Mouse (Mus musculus): ENCODE measurements at regions not wholly inside any gene's neighbourhood (a gene's known extent, or its start where the extent isn't known, plus 50 kb on each side); places are given as distances from the start of the nearest gene placed in this dataset.
"Not testable (repeated sequence)": the region's sequence is repeated elsewhere in the genome, so short reads cannot be mapped to it uniquely, and the experiment has no call there.

DNA sequence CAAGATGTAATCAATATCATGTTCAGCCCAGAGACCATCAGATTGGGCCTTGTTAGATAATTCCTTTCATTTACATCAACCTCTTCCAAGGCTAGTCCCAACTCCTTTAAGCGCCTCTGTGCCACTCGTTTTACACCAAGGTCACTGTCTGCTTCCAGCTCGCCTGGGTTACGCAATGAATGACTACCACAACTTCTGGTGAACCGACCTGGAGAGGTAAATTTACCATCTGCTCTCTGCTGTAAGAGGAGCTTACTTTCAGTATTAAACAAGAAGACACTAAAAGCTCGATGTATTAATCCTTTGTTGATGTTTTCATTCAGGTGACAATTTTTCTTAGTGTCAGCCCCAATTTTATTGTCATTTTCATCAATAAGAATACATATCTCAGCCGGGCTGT lies 51.7 kb upstream of the Fam174b start:
- WGBS, result 78% methylated on average over 7 of the region's 7 CpGs
- H3K27me3 ChIP-seq (replicated peaks; ENCODE audit: control insufficient read depth, insufficient read depth, low read length), result no peaks in the 10 kb centered on the region
- no peak overlapping the region for H3K4me3 ChIP-seq (ENCODE audit: low read depth, low read length)
- H3K36me3 ChIP-seq (ENCODE audit: control insufficient read depth, insufficient read depth, low read length), result no peaks in the 10 kb centered on the region
- H3K27ac ChIP-seq (ENCODE audit: low read depth), result no peak overlapping the region
- DNase-seq (ENCODE audit: low spot score), result no peak
- no peak overlapping the region for H3K9ac ChIP-seq (ENCODE audit: low read length)
- H3K4me1 ChIP-seq (replicated peaks; ENCODE audit: control insufficient read depth, insufficient read depth, low read length), result no peaks in the 10 kb centered on the region
- H3K4me2 ChIP-seq (ENCODE audit: low read length), result no peak overlapping the region
- ATAC-seq (replicated peaks; ENCODE audit: low FRiP score, low TSS enrichment, low read depth), result no peak
- no peaks in the 10 kb centered on the region for H3K9me3 ChIP-seq (ENCODE audit: control insufficient read depth, low read length)

DNA sequence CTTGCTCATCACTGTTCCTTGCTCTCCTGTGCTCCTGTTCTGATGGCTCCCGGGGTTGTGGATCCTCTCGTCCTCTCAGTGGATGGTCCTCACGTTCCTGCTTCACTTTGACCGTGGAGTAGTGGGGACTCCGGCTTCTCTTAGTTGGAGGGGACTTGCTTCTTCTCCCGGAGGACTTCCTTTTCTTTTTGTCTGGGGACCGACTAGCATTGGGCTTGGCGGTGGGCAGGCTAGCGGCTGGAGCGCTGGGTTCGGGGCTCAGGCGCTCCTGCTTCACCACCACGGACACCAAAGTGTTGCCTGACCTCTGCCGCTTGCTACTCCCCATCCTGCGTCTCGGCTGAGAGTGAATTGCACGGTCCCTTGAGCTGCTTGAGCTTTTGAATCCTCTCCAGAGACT lies 53.9 kb upstream of the Fam174b start:
- H3K36me3 ChIP-seq (ENCODE audit: control insufficient read depth, insufficient read depth, low read length); H3K27ac ChIP-seq (ENCODE audit: low read depth); H3K4me3 ChIP-seq (ENCODE audit: low read depth, low read length); H3K9me3 ChIP-seq (ENCODE audit: control insufficient read depth, low read length); ATAC-seq (replicated peaks; ENCODE audit: low FRiP score, low TSS enrichment, low read depth); H3K27me3 ChIP-seq (replicated peaks; ENCODE audit: control insufficient read depth, insufficient read depth, low read length); DNase-seq (ENCODE audit: low spot score); H3K4me2 ChIP-seq (ENCODE audit: low read length); H3K9ac ChIP-seq (ENCODE audit: low read length); H3K4me1 ChIP-seq (replicated peaks; ENCODE audit: control insufficient read depth, insufficient read depth, low read length): not testable (repeated sequence)
- WGBS, result 93% methylated on average over 15 of the region's 17 CpGs

DNA sequence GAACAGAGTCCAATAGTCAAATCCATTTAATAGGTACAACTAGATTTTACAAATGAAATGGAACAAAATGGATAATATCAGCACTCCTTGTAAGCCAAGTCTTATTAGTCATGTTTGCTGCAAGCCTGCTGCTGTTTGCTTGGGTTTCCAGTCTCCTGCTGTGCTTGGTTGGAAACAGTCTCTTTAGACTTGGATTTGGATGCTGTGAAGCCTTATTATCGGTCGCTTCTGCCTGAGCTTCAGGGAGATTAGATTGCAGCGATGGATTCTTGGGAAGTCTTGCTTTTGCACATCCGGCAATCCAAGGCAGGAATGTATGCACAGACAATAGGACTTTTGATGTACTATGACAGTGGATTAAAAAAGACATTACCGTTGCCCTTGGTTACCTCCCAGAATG lies 57.3 kb upstream of the Fam174b start:
- Histone ChIP-seq H3K36me3 (ENCODE audit: control insufficient read depth, insufficient read depth, low read length) (no peaks in the 10 kb centered on the region), H3K27me3 (replicated peaks; ENCODE audit: control insufficient read depth, insufficient read depth, low read length) (no peaks in the 10 kb centered on the region), H3K9ac (ENCODE audit: low read length) (no peak overlapping the region), H3K4me1 (replicated peaks; ENCODE audit: control insufficient read depth, insufficient read depth, low read length) (no peaks in the 10 kb centered on the region), H3K27ac (ENCODE audit: low read depth) (no peak overlapping the region), H3K9me3 (ENCODE audit: control insufficient read depth, low read length) (no peaks in the 10 kb centered on the region), H3K4me2 (ENCODE audit: low read length) (no peak overlapping the region), H3K4me3 (ENCODE audit: low read depth, low read length) (no peak overlapping the region)
- ATAC-seq (replicated peaks; ENCODE audit: low FRiP score, low TSS enrichment, low read depth), result no peak
- no peak for DNase-seq (ENCODE audit: low spot score)
- WGBS, result 77% methylated on average over 5 of the region's 5 CpGs

DNA sequence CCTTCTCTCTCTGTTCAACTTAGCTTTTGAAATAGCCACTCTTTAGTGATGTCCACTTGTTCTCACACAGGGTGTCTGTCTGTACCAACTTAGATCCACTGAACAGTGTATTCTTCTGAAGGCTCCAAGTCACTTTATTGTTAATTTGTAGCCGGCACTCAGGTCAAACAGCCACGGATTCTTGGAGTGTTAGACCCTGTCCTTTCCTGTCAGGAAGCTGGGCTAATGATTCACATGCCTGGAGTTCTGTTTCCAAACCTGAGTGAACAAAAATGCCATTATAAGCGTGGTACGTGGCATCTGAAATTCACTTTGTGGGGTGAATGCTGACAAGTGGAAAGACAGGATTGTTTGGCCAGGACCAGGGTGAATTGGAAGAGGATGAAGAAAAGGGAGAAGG lies 69.5 kb upstream of the Fam174b start:
- ATAC-seq (replicated peaks; ENCODE audit: low FRiP score, low TSS enrichment, low read depth) (no peak), DNase-seq (ENCODE audit: low spot score) (no peak)
- Histone ChIP-seq H3K36me3 (ENCODE audit: control insufficient read depth, insufficient read depth, low read length) (no peaks in the 10 kb centered on the region), H3K9me3 (ENCODE audit: control insufficient read depth, low read length) (no peaks in the 10 kb centered on the region), H3K27ac (ENCODE audit: low read depth) (no peak overlapping the region), H3K4me2 (ENCODE audit: low read length) (no peak overlapping the region), H3K4me1 (replicated peaks; ENCODE audit: control insufficient read depth, insufficient read depth, low read length) (no peaks in the 10 kb centered on the region), H3K9ac (ENCODE audit: low read length) (no peak overlapping the region), H3K27me3 (replicated peaks; ENCODE audit: control insufficient read depth, insufficient read depth, low read length) (no peaks in the 10 kb centered on the region), H3K4me3 (ENCODE audit: low read depth, low read length) (no peak overlapping the region)
- WGBS, result 36% methylated on average over 4 of the region's 4 CpGs

DNA sequence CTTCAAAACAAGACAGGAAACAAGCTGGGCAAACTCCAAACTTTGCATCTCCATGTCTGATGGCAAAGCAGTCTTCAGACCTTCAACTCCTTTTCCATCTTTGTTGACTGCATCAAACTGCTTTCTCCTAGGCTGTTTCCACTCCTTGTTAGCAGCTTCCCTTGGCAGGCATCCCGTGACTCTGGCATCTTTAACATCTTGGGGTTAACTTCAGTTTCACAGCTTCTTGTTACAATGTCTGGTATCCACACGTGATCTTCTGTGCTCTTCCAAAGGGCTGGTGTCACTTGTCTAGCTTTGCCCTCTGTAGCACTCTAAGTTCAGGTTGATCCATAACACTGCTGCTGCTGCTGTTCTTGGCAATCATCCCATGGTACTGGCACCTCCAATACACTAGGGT lies 71.3 kb upstream of the Fam174b start:
- H3K9me3 ChIP-seq (ENCODE audit: control insufficient read depth, low read length), result no peaks in the 10 kb centered on the region
- no peak overlapping the region for H3K27ac ChIP-seq (ENCODE audit: low read depth)
- H3K4me2 ChIP-seq (ENCODE audit: low read length), result no peak overlapping the region
- no peak overlapping the region for H3K4me3 ChIP-seq (ENCODE audit: low read depth, low read length)
- WGBS, result 64% methylated on average over 2 of the region's 2 CpGs
- H3K27me3 ChIP-seq (replicated peaks; ENCODE audit: control insufficient read depth, insufficient read depth, low read length), result no peaks in the 10 kb centered on the region
- H3K4me1 ChIP-seq (replicated peaks; ENCODE audit: control insufficient read depth, insufficient read depth, low read length), result no peaks in the 10 kb centered on the region
- H3K9ac ChIP-seq (ENCODE audit: low read length), result no peak overlapping the region
- H3K36me3 ChIP-seq (ENCODE audit: control insufficient read depth, insufficient read depth, low read length), result no peaks in the 10 kb centered on the region
- DNase-seq (ENCODE audit: low spot score), result no peak
- ATAC-seq (replicated peaks; ENCODE audit: low FRiP score, low TSS enrichment, low read depth), result no peak

DNA sequence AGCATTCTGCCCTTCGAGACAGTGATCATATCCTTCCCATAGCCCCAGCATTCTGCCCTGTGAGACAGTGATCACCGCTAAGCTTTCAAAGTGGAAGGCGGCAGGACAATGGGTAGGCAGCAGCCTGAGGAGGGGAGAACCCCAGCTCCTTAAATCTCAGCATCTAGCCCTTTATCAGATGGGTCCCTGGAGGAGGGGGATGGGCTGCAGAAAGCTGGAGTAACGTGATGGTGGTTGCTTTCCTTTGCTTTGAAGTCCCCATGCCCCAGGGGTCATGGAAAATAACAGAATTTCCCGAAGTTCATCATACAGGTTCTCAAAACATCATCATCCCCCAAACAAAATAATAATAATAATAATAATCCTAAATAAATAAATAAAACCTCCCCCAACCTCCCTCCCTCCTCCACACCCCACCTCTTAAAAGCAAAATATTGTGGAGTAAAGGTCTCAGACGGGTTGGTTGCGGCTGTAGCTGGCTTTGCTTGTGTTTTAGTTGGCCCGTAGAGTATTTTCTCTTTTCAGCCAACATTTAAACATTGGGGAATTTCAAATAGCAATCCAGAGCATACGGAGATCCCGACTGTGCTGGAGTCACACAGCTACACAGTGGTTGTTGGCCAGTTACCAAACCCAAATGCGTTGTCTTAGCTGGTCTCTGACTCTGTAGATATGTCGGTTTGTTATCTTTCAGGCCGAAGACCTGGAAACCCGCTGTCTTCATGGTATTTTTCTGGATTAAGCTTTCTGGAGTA lies 73.0 kb upstream of the Fam174b start:
- 74% methylated on average over 14 of the region's 14 CpGs for WGBS
- ATAC-seq (replicated peaks; ENCODE audit: low FRiP score, low TSS enrichment, low read depth), result no peak

DNA sequence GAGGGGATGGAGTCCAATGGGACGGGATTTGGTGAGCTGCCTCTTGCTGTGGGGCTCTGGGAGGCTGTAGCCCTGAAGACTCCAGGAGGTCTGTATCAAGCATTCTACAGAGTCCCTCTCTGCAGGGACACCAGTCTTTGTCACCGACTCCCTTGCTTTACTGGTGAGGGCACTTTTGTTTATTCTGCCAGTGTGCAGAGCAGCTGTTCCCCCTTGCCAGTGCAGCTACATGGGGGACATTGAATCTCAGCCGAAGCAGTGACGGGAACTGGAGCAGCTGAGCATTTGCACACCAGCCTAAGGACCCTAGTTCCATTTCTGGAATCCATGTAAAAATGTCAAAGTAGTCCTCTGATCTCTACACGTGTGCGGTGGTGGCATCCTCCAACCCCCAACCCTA lies 75.1 kb upstream of the Fam174b start:
- no peak for DNase-seq (ENCODE audit: low spot score)
- ATAC-seq (replicated peaks; ENCODE audit: low FRiP score, low TSS enrichment, low read depth), result no peak
- Histone ChIP-seq H3K27ac (ENCODE audit: low read depth) (no peak overlapping the region), H3K9me3 (ENCODE audit: control insufficient read depth, low read length) (no peaks in the 10 kb centered on the region), H3K36me3 (ENCODE audit: control insufficient read depth, insufficient read depth, low read length) (no peaks in the 10 kb centered on the region), H3K4me3 (ENCODE audit: low read depth, low read length) (no peak overlapping the region), H3K9ac (ENCODE audit: low read length) (no peak overlapping the region), H3K4me2 (ENCODE audit: low read length) (no peak overlapping the region), H3K27me3 (replicated peaks; ENCODE audit: control insufficient read depth, insufficient read depth, low read length) (no peaks in the 10 kb centered on the region), H3K4me1 (replicated peaks; ENCODE audit: control insufficient read depth, insufficient read depth, low read length) (no peaks in the 10 kb centered on the region)
- whole genome bisulfite sequencing, result 81% methylated on average over 6 of the region's 6 CpGs

More for the DNA sequence above, 73.0 kb upstream of the Fam174b start:
- Histone ChIP-seq H3K4me2 (ENCODE audit: low read length) (no peak overlapping the region), H3K4me1 (replicated peaks; ENCODE audit: control insufficient read depth, insufficient read depth, low read length) (no peaks in the 10 kb centered on the region), H3K9me3 (ENCODE audit: control insufficient read depth, low read length) (no peaks in the 10 kb centered on the region), H3K27ac (ENCODE audit: low read depth) (no peak overlapping the region), H3K4me3 (ENCODE audit: low read depth, low read length) (no peak overlapping the region), H3K9ac (ENCODE audit: low read length) (no peak overlapping the region), H3K36me3 (ENCODE audit: control insufficient read depth, insufficient read depth, low read length) (no peaks in the 10 kb centered on the region), H3K27me3 (replicated peaks; ENCODE audit: control insufficient read depth, insufficient read depth, low read length) (no peaks in the 10 kb centered on the region)
- no peak for DNase-seq (ENCODE audit: low spot score)

DNA sequence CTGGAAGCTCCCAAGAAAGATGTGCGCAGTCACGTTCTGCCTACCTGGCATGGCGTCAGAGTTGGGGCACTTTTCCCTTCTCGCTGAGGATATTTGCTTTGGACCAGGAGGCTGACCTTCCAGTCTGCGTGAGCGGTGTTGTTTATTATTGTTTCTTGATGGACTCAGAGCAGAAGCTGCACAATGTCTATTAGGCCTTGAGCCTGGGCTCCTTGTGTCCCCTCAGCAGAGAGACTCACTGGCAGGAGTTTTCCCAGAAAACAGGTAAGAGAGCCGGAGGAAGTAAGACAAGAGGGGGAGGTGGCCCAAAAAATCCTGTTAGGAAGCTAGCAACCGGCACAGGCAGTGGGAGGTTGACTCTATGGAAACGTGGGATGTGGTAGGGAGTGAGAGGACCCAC lies 77.6 kb upstream of the Fam174b start:
- Histone ChIP-seq H3K36me3 (ENCODE audit: control insufficient read depth, insufficient read depth, low read length) (no peaks in the 10 kb centered on the region), H3K9ac (ENCODE audit: low read length) (no peak overlapping the region), H3K4me3 (ENCODE audit: low read depth, low read length) (no peak overlapping the region), H3K4me2 (ENCODE audit: low read length) (no peak overlapping the region), H3K27ac (ENCODE audit: low read depth) (no peak overlapping the region), H3K27me3 (replicated peaks; ENCODE audit: control insufficient read depth, insufficient read depth, low read length) (no peaks in the 10 kb centered on the region), H3K9me3 (ENCODE audit: control insufficient read depth, low read length) (no peaks in the 10 kb centered on the region), H3K4me1 (replicated peaks; ENCODE audit: control insufficient read depth, insufficient read depth, low read length) (no peaks in the 10 kb centered on the region)
- 55% methylated on average over 9 of the region's 9 CpGs for WGBS
- DNase-seq (ENCODE audit: low spot score), result no peak
- ATAC-seq (replicated peaks; ENCODE audit: low FRiP score, low TSS enrichment, low read depth), result no peak

DNA sequence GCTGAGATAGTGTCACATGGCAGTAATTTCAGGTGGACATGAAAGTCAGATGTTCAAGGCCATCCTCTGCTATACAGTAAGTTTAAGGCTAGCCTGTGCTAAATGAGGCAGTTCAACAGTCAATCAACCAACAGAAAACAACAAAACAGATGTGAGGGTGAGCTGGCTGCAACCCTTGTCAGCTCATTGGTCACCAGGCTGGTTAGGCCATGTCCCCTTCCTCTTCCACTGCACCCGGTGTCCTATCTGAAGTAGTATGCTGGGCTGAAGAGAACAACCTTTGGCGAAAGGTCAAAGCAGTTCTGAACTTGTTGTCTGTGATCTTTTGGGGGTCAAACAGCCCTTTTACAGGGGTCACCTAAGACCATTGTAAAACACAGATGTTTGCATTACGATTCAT lies 78.2 kb upstream of the Fam174b start:
- Histone ChIP-seq H3K9ac (ENCODE audit: low read length) (no peak overlapping the region), H3K4me3 (ENCODE audit: low read depth, low read length) (no peak overlapping the region)
- WGBS, result 88% methylated on average over 3 of the region's 3 CpGs

More for the DNA sequence above, 78.2 kb upstream of the Fam174b start:
- ATAC-seq (replicated peaks; ENCODE audit: low FRiP score, low TSS enrichment, low read depth) (no peak), DNase-seq (ENCODE audit: low spot score) (no peak)
- no peaks in the 10 kb centered on the region for H3K27me3 ChIP-seq (replicated peaks; ENCODE audit: control insufficient read depth, insufficient read depth, low read length)
- no peak overlapping the region for H3K27ac ChIP-seq (ENCODE audit: low read depth)
- no peaks in the 10 kb centered on the region for H3K36me3 ChIP-seq (ENCODE audit: control insufficient read depth, insufficient read depth, low read length)
- H3K4me2 ChIP-seq (ENCODE audit: low read length), result no peak overlapping the region
- H3K4me1 ChIP-seq (replicated peaks; ENCODE audit: control insufficient read depth, insufficient read depth, low read length), result 0 out of 2 replicates have a peak, but pooled peaks cover 2% of the 10 kb centered on the region
- H3K9me3 ChIP-seq (ENCODE audit: control insufficient read depth, low read length), result no peaks in the 10 kb centered on the region

Measured in intestine, embryonic 14.5 days (tissue).